Mouse (Mus musculus) limb, embryonic 15.5 days (tissue): Measurements from ENCODE around the gene Fastkd3. TPM values are rescaled to one million over a fixed set of nuclear protein-coding genes. Genes with fewer than 3 reads are reported as not detected.

Experiments used
- ATAC-seq: fragments of 200-750 bp; cut with Nextera tagmentation; 2 replicates; pipeline ENCODE4 v1.8.0; 2017; ENCODE audit warnings: low read depth, moderate TSS enrichment; ENCODE audit not compliant: insufficient number of reproducible peaks, low FRiP score, low TSS enrichment
- H3K27ac ChIP-seq: fragments of 300-500 bp; sonication (generic); 2 replicates; pipeline ENCODE4 v1.5.1; 2015; ENCODE audit warnings: moderate library complexity, mild to moderate bottlenecking, inconsistent platforms
- H3K27me3 ChIP-seq: fragments of 300-500 bp; sonication (generic); 2 replicates; pipeline ENCODE4 v1.6.1; 2015; ENCODE audit warnings: inconsistent platforms
- H3K36me3 ChIP-seq: fragments of 300-500 bp; sonication (generic); 2 replicates; pipeline ENCODE4 v1.6.1; 2015; ENCODE audit warnings: inconsistent platforms
- H3K4me1 ChIP-seq: fragments of 300-500 bp; sonication (generic); 2 replicates; pipeline ENCODE4 v1.6.1; 2015; ENCODE audit warnings: inconsistent platforms
- H3K4me2 ChIP-seq: fragments of 300-500 bp; sonication (generic); 2 replicates; pipeline ENCODE4 v1.6.1; 2015; ENCODE audit warnings: mild to moderate bottlenecking, inconsistent platforms
- H3K4me3 ChIP-seq: fragments of 300-500 bp; sonication (generic); 2 replicates; pipeline ENCODE4 v1.5.1; 2015; ENCODE audit warnings: mild to moderate bottlenecking, inconsistent platforms
- H3K9ac ChIP-seq: fragments of 300-500 bp; sonication (generic); 2 replicates; pipeline ENCODE4 v1.6.1; 2015; ENCODE audit warnings: inconsistent platforms
- H3K9me3 ChIP-seq: fragments of 300-500 bp; sonication (generic); 2 replicates; pipeline ENCODE4 v1.6.1; 2016; ENCODE audit warnings: inconsistent platforms
- WGBS: fragments of 180-500 bp; shearing (Covaris S2); methylation state at CpG from one replicate; pipeline ENCODE4 v1.1.7; 2015; 5-methylcytosine and 5-hydroxymethylcytosine counted together
- polyA plus RNA-seq: library from polyadenylated mRNA; unstranded; fragments of >200 nt; fragmentation: Nextera tagmentation; extraction: Ambion mirVana; gene quantifications from 2 replicates; pipeline ENCODE4 v1.2.1, GENCODE M21; 2015

The Fastkd3 gene
- polyA plus RNA-seq, 1 experiment from 2014 or later, result 32.2 TPM

DNA sequence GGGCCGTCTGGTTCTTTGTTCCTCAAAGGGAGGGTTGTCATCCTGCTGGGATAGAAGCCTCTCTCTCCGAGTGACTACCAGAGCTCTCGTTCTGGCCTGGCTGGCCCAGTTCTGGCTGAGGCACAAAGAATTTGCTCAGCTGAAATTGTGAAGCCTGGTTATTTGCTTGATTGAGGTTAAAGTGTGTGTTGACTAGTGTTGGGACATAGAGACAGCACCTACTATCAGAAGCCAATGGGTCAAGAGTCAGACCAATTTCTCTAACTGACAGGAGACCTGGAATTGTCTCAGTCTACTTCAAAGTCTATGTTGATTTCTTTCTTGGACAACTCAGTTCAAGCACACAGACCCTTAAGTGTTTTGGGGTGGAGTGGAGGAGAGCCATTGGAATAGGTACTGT lies 45.0 kb downstream of the Fastkd3 start:
- Histone ChIP-seq H3K27me3 (no peaks in the 10 kb centered on the region), H3K9ac (no peak overlapping the region), H3K4me3 (no peak overlapping the region), H3K9me3 (no peaks in the 10 kb centered on the region), H3K4me1 (no peaks in the 10 kb centered on the region), H3K36me3 (peaks cover 13% of the 10 kb centered on the region), H3K4me2 (no peak overlapping the region), H3K27ac (no peak overlapping the region)
- ATAC-seq, result no peak
- WGBS, result 65% methylated on average over 3 of the region's 3 CpGs

Other genes with a start within 250 kb of the Fastkd3 start
- 19.0 and 20.3 TPM in 2 replicates for gene Mtrr, start 85 bp upstream of the Fastkd3 start, polyA plus RNA-seq
- gene 1700001L19Rik, start 15.2 kb downstream of the Fastkd3 start, polyA plus RNA-seq, result 0.31 and 0.45 TPM in 2 replicates